In the genomic region with DNA sequence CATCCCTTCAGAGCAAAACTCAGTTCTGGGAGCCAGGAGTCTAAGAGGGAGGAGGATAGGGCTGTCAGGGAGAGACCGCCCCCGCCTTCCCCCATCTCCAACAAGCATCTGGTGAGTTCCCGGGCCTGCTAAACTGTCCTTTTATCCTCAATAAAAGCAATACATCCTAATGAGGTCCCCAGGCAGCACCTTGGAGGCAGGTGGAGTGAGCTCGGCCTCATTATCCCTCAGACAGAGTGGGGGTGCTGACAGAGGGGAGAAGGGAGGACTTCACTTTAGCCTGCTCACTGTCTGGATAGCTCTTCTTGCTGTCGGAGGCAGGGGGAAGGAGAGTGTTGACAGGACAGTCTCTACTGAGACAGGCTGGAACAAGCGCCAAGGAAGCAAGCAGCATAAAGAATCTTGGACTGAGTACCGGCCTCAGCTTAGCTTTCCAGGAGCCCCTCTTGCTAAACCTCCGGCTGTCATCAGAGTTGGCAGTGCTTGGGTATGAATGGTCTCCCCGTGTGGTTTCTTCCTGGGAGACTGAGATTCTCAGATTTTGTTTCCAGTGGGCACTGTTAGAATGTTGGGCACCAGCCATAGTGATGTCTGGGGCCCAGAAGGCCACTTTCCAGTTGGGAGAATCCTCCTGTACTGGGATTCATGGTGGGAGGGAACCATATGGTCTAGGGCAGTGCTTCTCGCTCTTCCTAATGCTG, we compare ENCODE assay signal across 12 mouse cellular contexts.
DNase-seq lines count a peak whose midpoint lies in the region; ATAC-seq and TF ChIP-seq lines count a peak whose summit lies in the region.
"Had no signal": no experiment of that assay in that cellular context is flagged by ENCODE, and none has a peak within 500 bp of the region (broad histone marks: within the 10 kb centered on the region; RNA-seq: fewer than 3 reads in every experiment).

No protein-coding gene starts in this region.

- H3K27me3 ChIP-seq in hindbrain, embryonic 16.5 days (replicated peaks; ENCODE audit: control insufficient read depth, insufficient read depth, low read length) = no peaks in the 10 kb centered on the region
- H3K27me3 ChIP-seq in hindbrain, embryonic 13.5 days = no peaks in the 10 kb centered on the region
- H3K27me3 ChIP-seq: CH12.LX; neural tube, embryonic 13.5 days had no signal

- H3K4me1 ChIP-seq in hindbrain, embryonic 16.5 days (ENCODE audit: control insufficient read depth, insufficient read depth, low read depth, low read length) = peaks cover 3% of the 10 kb centered on the region; the same call in 1 of the 2 replicates
- H3K4me1 ChIP-seq in hindbrain, embryonic 13.5 days (replicated peaks) = peaks cover 5% of the 10 kb centered on the region

- TF ChIP-seq POLR2A in brain, embryonic 14.5 days (IDR thresholded peaks at IDR 0.05; ENCODE audit: borderline replicate concordance, extremely low read depth, insufficient read depth, insufficient read length, poor library complexity, severe bottlenecking) = no peak

- WGBS in hindbrain, embryonic 16.5 days = 44% methylated on average over 10 of the region's 10 CpGs
- WGBS in hindbrain, embryonic 13.5 days = 65% methylated on average over 10 of the region's 10 CpGs

- no peak overlapping the region for H3K4me2 ChIP-seq in hindbrain, embryonic 16.5 days (ENCODE audit: low read length)
- H3K4me2 ChIP-seq in hindbrain, embryonic 13.5 days = no peak overlapping the region
- H3K4me2 ChIP-seq: neural tube, embryonic 13.5 days had no signal

- peak; percentile 79 for DNase-seq in brain, embryonic 14.5 days (ENCODE audit: low read depth)
- peak; percentile 48 to 59 for DNase-seq in cerebellum, adult 18-20 months
- peak; percentile 64 for DNase-seq in layer of hippocampus, adult 9-11 months
- DNase-seq in testis, postnatal 10 days (ENCODE audit: low spot score) = no peak
- no peak for DNase-seq in kidney, adult 8-10 months
- DNase-seq in lung, postnatal 14 days = no peak
- DNase-seq: kidney, postnatal 10 days; thymus, adult 2 months had no signal

- no peaks in the 10 kb centered on the region for H3K36me3 ChIP-seq in hindbrain, embryonic 16.5 days (ENCODE audit: control insufficient read depth, insufficient read depth, low read length)
- no peaks in the 10 kb centered on the region for H3K36me3 ChIP-seq in hindbrain, embryonic 13.5 days
- H3K36me3 ChIP-seq: neural tube, embryonic 13.5 days had no signal

- no peak overlapping the region for H3K9ac ChIP-seq in hindbrain, embryonic 16.5 days (ENCODE audit: low read depth, low read length)
- no peak overlapping the region for H3K9ac ChIP-seq in hindbrain, embryonic 13.5 days
- H3K9ac ChIP-seq: neural tube, embryonic 13.5 days had no signal

- no peak overlapping the region for H3K4me3 ChIP-seq in hindbrain, embryonic 16.5 days (ENCODE audit: low read length)
- H3K4me3 ChIP-seq in hindbrain, embryonic 13.5 days = no peak overlapping the region
- H3K4me3 ChIP-seq: neural tube, embryonic 13.5 days had no signal

- TF ChIP-seq CTCF in brain, embryonic 14.5 days (IDR thresholded peaks at IDR 0.05; ENCODE audit: borderline replicate concordance, extremely low read depth, insufficient read depth, insufficient read length) = no peak

- peak; percentile 80 for ATAC-seq in hindbrain, embryonic 16.5 days
- no peak for ATAC-seq in hindbrain, embryonic 13.5 days (ENCODE audit: low FRiP score)

- no peak overlapping the region for H3K27ac ChIP-seq in hindbrain, embryonic 16.5 days (ENCODE audit: low read depth, low read length)
- H3K27ac ChIP-seq in hindbrain, embryonic 13.5 days = no peak overlapping the region
- H3K27ac ChIP-seq: neural tube, embryonic 13.5 days had no signal

- no peaks in the 10 kb centered on the region for H3K9me3 ChIP-seq in hindbrain, embryonic 16.5 days (ENCODE audit: control insufficient read depth, low read length)
- H3K9me3 ChIP-seq in hindbrain, embryonic 13.5 days = no peaks in the 10 kb centered on the region
- H3K9me3 ChIP-seq: neural tube, embryonic 13.5 days had no signal

Comparison
In these comparisons a context has a peak if more than half of its experiments do, and no peak if none do; other contexts are left out.
1. DNase-seq: peak in brain, embryonic 14.5 days (single experiment), cerebellum, adult 18-20 months (2 of 2) and layer of hippocampus, adult 9-11 months (single experiment); none in testis, postnatal 10 days (single experiment), kidney, adult 8-10 months (0 of 2) and lung, postnatal 14 days (single experiment).